Mouse (Mus musculus) limb, embryonic 10.5 days (tissue): Measurements from ENCODE around the gene Aqp7. TPM values are rescaled to one million over a fixed set of nuclear protein-coding genes. Genes with fewer than 3 reads are reported as not detected.

Source experiments
- DNase-seq: peaks from one replicate; pipeline ENCODE4 v3.0.0-alpha.2; 2017; ENCODE audit warnings: low spot score
- H3K27ac ChIP-seq: fragments of 300-500 bp; sonication (generic); 2 replicates; pipeline ENCODE4 v1.5.1; 2016; ENCODE audit warnings: mild to moderate bottlenecking
- H3K27me3 ChIP-seq: fragments of 300-500 bp; sonication (generic); 2 replicates; pipeline ENCODE4 v1.6.1; 2016; ENCODE audit warnings: low read depth, mild to moderate bottlenecking; ENCODE audit not compliant: poor library complexity, severe bottlenecking
- H3K36me3 ChIP-seq: fragments of 300-500 bp; sonication (generic); 2 replicates; pipeline ENCODE4 v1.6.1; 2016; ENCODE audit warnings: mild to moderate bottlenecking, moderate library complexity
- H3K4me1 ChIP-seq: fragments of 300-500 bp; sonication (generic); 2 replicates; pipeline ENCODE4 v1.6.1; 2016
- H3K4me3 ChIP-seq: fragments of 300-500 bp; sonication (generic); 2 replicates; pipeline ENCODE4 v1.5.1; 2016; ENCODE audit warnings: mild to moderate bottlenecking, moderate library complexity
- H3K9me3 ChIP-seq: fragments of 300-500 bp; sonication (generic); replicated peaks from 2 replicates; pipeline ENCODE4 v1.6.1; 2016; ENCODE audit warnings: mild to moderate bottlenecking
- WGBS: fragments of 180-500 bp; shearing (Covaris S2); methylation state at CpG from one replicate; pipeline ENCODE4 v1.1.7; 2016; 5-methylcytosine and 5-hydroxymethylcytosine counted together
- polyA plus RNA-seq: library from polyadenylated mRNA; unstranded; fragments of >200 nt; fragmentation: Nextera tagmentation; extraction: Ambion mirVana; gene quantifications from 2 replicates; pipeline ENCODE4 v1.2.1, GENCODE M21; 2016

Gene Aqp7
- polyA plus RNA-seq, 1 experiment from 2014 or later: 0.06 TPM

GRCm38 (mm10) chr4:41081733-41082132 is 33.8 kb upstream of the Aqp7 start:
- WGBS: 83% methylated on average over 5 of the region's 5 CpGs
- H3K27me3 ChIP-seq: no peaks in the 10 kb centered on the region
- no peaks in the 10 kb centered on the region for H3K9me3 ChIP-seq
- H3K4me3 ChIP-seq: no peak overlapping the region
- no peak overlapping the region for H3K27ac ChIP-seq
- DNase-seq: no peak
- H3K36me3 ChIP-seq: no peaks in the 10 kb centered on the region
- no peaks in the 10 kb centered on the region for H3K4me1 ChIP-seq

- WGBS: 70% methylated on average over 6 of the region's 6 CpGs
- no peak for DNase-seq
- H3K27me3 ChIP-seq: no peaks in the 10 kb centered on the region
These were observed 30.8 kb upstream of the Aqp7 start for GRCm38 (mm10) chr4:41078726-41079125.

GRCm38 (mm10) chr4:41074461-41074860 is 26.5 kb upstream of the Aqp7 start:
- no peaks in the 10 kb centered on the region for H3K4me1 ChIP-seq
- H3K9me3 ChIP-seq: no peaks in the 10 kb centered on the region
- no peaks in the 10 kb centered on the region for H3K27me3 ChIP-seq
- no peaks in the 10 kb centered on the region for H3K36me3 ChIP-seq
- WGBS: 82% methylated on average over 6 of the region's 6 CpGs
- no peak overlapping the region for H3K27ac ChIP-seq
- DNase-seq: no peak
- H3K4me3 ChIP-seq: no peak overlapping the region

More at GRCm38 (mm10) chr4:41078726-41079125, 30.8 kb upstream of the Aqp7 start:
- Histone ChIP-seq H3K9me3 (no peaks in the 10 kb centered on the region), H3K36me3 (no peaks in the 10 kb centered on the region), H3K27ac (no peak overlapping the region), H3K4me3 (no peak overlapping the region), H3K4me1 (no peaks in the 10 kb centered on the region)

GRCm38 (mm10) chr4:41073008-41073817 is 25.3 kb upstream of the Aqp7 start:
- DNase-seq: no peak
- H3K4me3 ChIP-seq: no peak overlapping the region
- H3K4me1 ChIP-seq: no peaks in the 10 kb centered on the region
- H3K27me3 ChIP-seq: no peaks in the 10 kb centered on the region
- H3K9me3 ChIP-seq: no peaks in the 10 kb centered on the region
- 79% methylated on average over 12 of the region's 12 CpGs for WGBS
- H3K27ac ChIP-seq: no peak overlapping the region
- no peaks in the 10 kb centered on the region for H3K36me3 ChIP-seq

- 82% methylated on average over 14 of the region's 14 CpGs for WGBS
- no peaks in the 10 kb centered on the region for H3K36me3 ChIP-seq
- H3K9me3 ChIP-seq: no peaks in the 10 kb centered on the region
- DNase-seq: no peak
- H3K27ac ChIP-seq: no peak overlapping the region
- H3K4me3 ChIP-seq: no peak overlapping the region
- H3K27me3 ChIP-seq: no peaks in the 10 kb centered on the region
- no peaks in the 10 kb centered on the region for H3K4me1 ChIP-seq
These were observed 23.8 kb upstream of the Aqp7 start for GRCm38 (mm10) chr4:41071500-41072429.

- Histone ChIP-seq H3K9me3 (no peaks in the 10 kb centered on the region), H3K36me3 (no peaks in the 10 kb centered on the region), H3K4me1 (peaks cover 7% of the 10 kb centered on the region; the same call in 1 of the 2 replicates), H3K27me3 (no peaks in the 10 kb centered on the region; the same call in 1 of the 2 replicates), H3K27ac (no peak overlapping the region), H3K4me3 (no peak overlapping the region)
- DNase-seq: no peak
- WGBS: 87% methylated on average over 4 of the region's 4 CpGs
These were observed 17.3 kb upstream of the Aqp7 start for GRCm38 (mm10) chr4:41065196-41065595.

- Histone ChIP-seq H3K4me1 (peaks cover 7% of the 10 kb centered on the region; the same call in 1 of the 2 replicates), H3K36me3 (no peaks in the 10 kb centered on the region), H3K27me3 (no peaks in the 10 kb centered on the region; the same call in 1 of the 2 replicates), H3K4me3 (peak overlapping the region; percentile 11; the same call in 1 of the 2 replicates), H3K9me3 (no peaks in the 10 kb centered on the region), H3K27ac (no peak overlapping the region; the same call in 1 of the 2 replicates)
- WGBS: 16% methylated on average over 16 of the region's 16 CpGs
- DNase-seq: peak; percentile 56
These were observed 16.1 kb upstream of the Aqp7 start for GRCm38 (mm10) chr4:41063894-41064673.

- H3K4me3 ChIP-seq: no peak overlapping the region
- H3K27me3 ChIP-seq: no peaks in the 10 kb centered on the region; the same call in 1 of the 2 replicates
- H3K9me3 ChIP-seq: no peaks in the 10 kb centered on the region
- 55% methylated on average over 3 of the region's 3 CpGs for WGBS
- no peak for DNase-seq
- no peak overlapping the region for H3K27ac ChIP-seq
- peaks cover 7% of the 10 kb centered on the region; the same call in 1 of the 2 replicates for H3K4me1 ChIP-seq
- H3K36me3 ChIP-seq: no peaks in the 10 kb centered on the region
These were observed 15.4 kb upstream of the Aqp7 start for GRCm38 (mm10) chr4:41063351-41063750.

- no peak for DNase-seq
- no peaks in the 10 kb centered on the region for H3K27me3 ChIP-seq
- WGBS: 88% methylated on average over 8 of the region's 9 CpGs
These were observed 9.4 kb upstream of the Aqp7 start for GRCm38 (mm10) chr4:41057361-41057760.

GRCm38 (mm10) chr4:41056742-41057332 is 8.9 kb upstream of the Aqp7 start:
- Histone ChIP-seq H3K9me3 (no peaks in the 10 kb centered on the region), H3K27ac (no peak overlapping the region; the same call in 1 of the 2 replicates), H3K27me3 (no peaks in the 10 kb centered on the region), H3K4me3 (no peak overlapping the region), H3K4me1 (peaks cover 7% of the 10 kb centered on the region; the same call in 1 of the 2 replicates), H3K36me3 (no peaks in the 10 kb centered on the region)
- WGBS: 70% methylated on average over 7 of the region's 7 CpGs
- DNase-seq: no peak

More at GRCm38 (mm10) chr4:41057361-41057760, 9.4 kb upstream of the Aqp7 start:
- no peaks in the 10 kb centered on the region for H3K36me3 ChIP-seq
- no peak overlapping the region; the same call in 1 of the 2 replicates for H3K27ac ChIP-seq
- no peak overlapping the region for H3K4me3 ChIP-seq
- H3K4me1 ChIP-seq: peaks cover 7% of the 10 kb centered on the region; the same call in 1 of the 2 replicates
- H3K9me3 ChIP-seq: no peaks in the 10 kb centered on the region

GRCm38 (mm10) chr4:41056253-41056652 is 8.3 kb upstream of the Aqp7 start:
- Histone ChIP-seq H3K27ac (no peak overlapping the region; the same call in 1 of the 2 replicates), H3K27me3 (no peaks in the 10 kb centered on the region)
- WGBS: 53% methylated on average over 1 of the region's 1 CpGs

GRCm38 (mm10) chr4:41055111-41055510 is 7.2 kb upstream of the Aqp7 start:
- Histone ChIP-seq H3K36me3 (no peaks in the 10 kb centered on the region), H3K4me3 (no peak overlapping the region), H3K9me3 (no peaks in the 10 kb centered on the region), H3K27ac (no peak overlapping the region), H3K27me3 (no peaks in the 10 kb centered on the region), H3K4me1 (peaks cover 12% of the 10 kb centered on the region)
- 70% methylated on average over 13 of the region's 13 CpGs for WGBS
- DNase-seq: no peak

More at GRCm38 (mm10) chr4:41056253-41056652, 8.3 kb upstream of the Aqp7 start:
- no peak overlapping the region for H3K4me3 ChIP-seq
- DNase-seq: no peak
- no peaks in the 10 kb centered on the region for H3K36me3 ChIP-seq
- no peaks in the 10 kb centered on the region for H3K9me3 ChIP-seq
- peaks cover 7% of the 10 kb centered on the region; the same call in 1 of the 2 replicates for H3K4me1 ChIP-seq
